Mouse (Mus musculus) gastrocnemius, postnatal 10 days (tissue): ENCODE data around the gene Ccsap. TPM values are rescaled to one million over a fixed set of nuclear protein-coding genes. Genes with fewer than 3 reads are reported as not detected.
"Not testable (repeated sequence)": the region's sequence is repeated elsewhere in the genome, so short reads cannot be mapped to it uniquely, and the experiment has no call there.

Experiments
- DNase-seq: peaks from one replicate; pipeline ENCODE4 v3.0.0; 2021; ENCODE audit warnings: mixed read lengths
- total RNA-seq, 2 experiments: library from RNA; stranded (reverse); gene quantifications; 2 replicates each; pipeline ENCODE4 v1.2.3; 2021

Ccsap gene
- total RNA-seq, 2 experiments from 2014 or later: 1.9 to 2.5 TPM

DNA sequence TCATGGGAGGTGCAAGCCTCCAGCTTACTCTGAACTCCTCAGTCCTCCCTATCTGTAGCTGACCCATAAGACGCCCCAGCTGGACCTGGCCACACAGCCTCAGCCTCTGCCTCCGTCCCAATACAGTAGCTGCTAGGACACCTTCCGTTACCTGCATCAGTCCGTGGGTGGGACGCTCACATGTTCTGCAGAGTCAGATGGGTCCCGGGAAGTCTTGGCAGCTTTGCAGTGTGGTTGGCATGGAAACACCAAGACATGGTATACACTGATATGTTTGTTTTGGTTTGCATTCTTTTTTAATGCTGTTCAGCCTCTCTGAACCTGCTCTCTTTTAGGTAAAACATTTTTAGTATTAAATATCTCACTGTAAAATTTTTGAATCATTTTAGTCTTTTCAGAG, 23.7 kb downstream of the Ccsap start:
- DNase-seq: no peak

GRCm38 (mm10) chr8:123835451-123835850, 24.6 kb downstream of the Ccsap start:
- peak; percentile 63 for DNase-seq

DNA sequence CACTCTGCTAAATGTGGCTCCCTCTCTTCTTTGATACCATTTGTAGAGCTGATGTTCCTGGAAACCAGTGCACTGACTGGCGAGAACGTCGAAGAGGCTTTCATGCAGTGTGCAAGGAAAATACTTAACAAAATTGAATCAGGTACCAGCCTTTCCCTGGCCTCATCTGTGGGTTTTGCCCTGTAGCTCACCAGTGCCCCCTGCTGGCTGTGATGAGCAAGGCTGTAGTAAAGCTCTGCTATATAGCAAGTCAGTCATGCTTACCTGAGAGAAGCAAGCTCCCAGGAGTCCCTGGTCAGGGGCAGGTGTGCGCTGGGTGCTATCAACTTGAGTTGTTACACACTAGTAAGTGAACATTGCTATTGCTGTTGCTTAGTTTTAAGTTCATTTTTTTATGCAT, 27.3 kb downstream of the Ccsap start:
- peak; percentile 63 for DNase-seq

DNA sequence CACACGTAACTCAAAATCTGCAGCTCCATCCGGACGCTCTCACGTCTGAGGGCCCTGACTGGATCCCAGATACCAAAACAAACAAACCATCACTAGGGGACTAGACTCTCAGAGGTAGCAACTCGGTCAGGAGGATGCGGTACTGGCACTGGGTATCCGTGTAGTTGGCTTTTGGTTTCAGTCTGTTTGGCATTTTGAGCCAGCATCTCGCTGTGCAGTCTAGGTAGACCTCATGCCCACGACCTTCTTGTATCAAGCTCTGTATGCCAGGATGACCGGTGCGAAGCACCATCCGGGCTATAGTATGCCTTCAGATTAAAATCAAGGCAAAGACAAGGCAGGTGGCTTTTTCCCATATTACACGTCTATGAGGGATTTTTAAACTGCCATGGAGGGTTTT, 32.5 kb downstream of the Ccsap start:
- DNase-seq: no peak

GRCm38 (mm10) chr8:123826758-123827157, 33.3 kb downstream of the Ccsap start:
- DNase-seq: no peak

- no peak for DNase-seq
Observed at GRCm38 (mm10) chr8:123826001-123826400, 34.0 kb downstream of the Ccsap start.

- DNase-seq: no peak
Observed at GRCm38 (mm10) chr8:123823532-123824123, 36.4 kb downstream of the Ccsap start.

GRCm38 (mm10) chr8:123823111-123823510, 36.9 kb downstream of the Ccsap start:
- DNase-seq: no peak

DNA sequence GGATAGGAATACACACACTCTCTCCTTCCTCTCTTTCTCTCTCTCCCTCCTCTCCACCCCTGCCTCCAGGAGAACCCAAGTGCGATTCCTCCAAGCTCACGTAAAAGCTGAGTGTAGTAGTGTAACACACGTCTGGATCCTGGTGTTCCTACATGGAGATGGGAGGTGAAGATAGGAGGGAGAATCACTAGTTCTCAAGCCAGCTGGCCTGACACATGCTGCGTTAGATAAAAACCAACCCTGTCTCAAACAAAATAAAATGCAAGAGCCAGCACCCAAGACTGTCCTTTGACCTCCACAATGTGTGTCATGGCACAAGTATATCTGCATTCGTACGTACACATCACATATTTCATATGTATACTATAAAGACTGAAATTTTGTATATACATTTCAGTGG, 39.2 kb downstream of the Ccsap start:
- DNase-seq: no peak

DNA sequence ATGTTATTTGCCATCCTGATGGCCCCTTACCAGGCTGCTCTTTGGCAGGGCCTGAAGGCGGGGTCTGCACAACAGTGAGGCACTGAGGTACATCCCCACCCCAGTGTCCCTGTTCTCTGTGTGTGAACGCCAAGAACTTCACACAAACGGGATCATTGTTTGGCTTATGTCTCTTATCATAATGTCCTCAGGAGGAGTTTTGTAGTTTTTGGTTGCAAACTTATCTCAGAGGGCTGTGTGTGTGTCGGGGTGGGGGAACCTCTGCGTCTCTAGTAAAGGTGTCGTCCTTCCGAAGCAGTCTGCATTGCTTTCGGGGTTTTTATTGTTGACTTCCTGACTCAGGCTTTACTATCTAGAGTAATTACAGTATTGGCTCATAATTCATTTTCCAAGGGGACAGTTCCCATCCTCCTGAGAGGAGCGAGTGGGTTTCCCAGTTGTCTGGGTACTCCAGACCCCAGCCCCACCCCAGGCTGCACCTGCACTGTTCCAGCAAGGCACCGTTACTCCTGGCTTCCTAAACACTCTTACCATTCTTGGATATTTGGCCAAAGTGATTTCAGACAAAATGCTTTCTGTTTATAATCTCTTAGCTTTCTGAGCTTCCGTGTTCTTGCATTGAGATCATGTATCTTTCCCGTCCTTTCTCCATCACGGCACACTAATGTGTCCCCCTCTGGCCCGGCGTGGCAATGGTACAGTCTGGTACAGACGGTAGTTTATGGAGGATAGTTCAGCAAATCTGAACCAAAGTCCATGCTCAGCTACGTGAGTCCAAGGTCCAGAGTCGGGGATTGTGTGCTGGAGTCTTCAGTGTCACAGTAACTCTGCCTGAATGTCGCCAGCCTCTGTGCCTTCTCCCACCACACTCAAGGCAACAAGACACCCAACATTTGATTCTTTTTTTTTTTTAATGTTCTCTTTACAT, 40.1 kb downstream of the Ccsap start:
- DNase-seq: no peak

GRCm38 (mm10) chr8:123817747-123818146, 42.3 kb downstream of the Ccsap start:
- DNase-seq: no peak

DNA sequence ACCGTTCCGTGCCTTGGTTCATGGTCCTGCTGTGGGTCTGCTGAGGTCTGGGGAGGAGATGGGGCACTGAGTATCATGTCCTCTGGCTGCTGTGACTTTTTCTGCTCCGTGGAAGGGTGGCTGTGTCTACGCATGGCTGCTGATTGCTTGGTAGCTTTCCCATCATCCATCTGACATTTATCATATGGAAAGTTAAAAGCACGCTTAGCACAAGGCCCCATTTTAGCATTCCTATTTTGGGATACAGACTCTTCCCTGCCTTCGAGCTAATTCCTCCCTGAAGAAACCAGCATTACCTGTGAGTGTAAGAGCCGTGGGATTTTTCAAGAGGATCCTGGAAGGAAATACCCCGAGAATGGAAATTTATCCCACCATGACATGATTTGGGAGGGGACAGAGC, 43.1 kb downstream of the Ccsap start:
- no peak for DNase-seq

DNA sequence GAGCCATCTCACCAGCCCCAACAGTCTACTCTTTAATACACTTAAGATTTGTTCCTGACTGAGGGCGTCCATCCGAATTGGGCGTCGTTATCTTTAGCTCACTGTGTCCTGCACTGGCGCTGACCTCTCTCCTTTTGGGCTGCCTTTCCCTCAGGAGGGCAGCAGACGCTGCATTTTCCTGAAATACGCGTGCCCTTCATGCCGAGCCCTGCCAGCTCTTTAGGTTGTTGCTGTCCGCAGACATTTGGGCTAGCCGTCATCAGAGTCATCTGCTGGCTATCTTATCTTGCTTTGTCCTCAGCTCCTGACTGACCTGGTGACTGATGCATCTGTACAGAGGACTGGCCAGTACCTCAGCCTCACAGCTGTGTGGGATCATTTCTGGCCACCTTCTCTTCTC, 44.7 kb downstream of the Ccsap start:
- no peak for DNase-seq

DNA sequence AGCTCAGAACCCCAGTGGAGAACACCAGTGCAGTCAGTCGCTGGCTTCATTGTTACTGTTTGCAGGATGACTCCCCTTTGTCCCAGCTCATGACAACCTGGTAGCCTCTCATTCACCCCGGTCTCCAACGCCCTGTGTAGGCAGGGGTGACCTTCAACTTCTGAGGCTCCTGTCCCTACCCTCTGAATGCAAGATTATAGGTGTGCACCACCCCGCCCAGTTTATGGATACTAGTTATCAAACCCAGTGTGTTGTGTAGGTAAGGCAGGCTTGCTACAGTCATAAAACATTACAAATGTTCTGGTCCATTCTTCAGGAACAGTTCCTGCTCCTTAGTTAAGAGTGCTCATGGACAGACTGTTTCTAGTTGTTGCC, 46.1 kb downstream of the Ccsap start:
- no peak for DNase-seq

GRCm38 (mm10) chr8:123813173-123813891, 46.7 kb downstream of the Ccsap start:
- no peak for DNase-seq

GRCm38 (mm10) chr8:123812227-123812626, 47.8 kb downstream of the Ccsap start:
- DNase-seq: no peak

GRCm38 (mm10) chr8:123809342-123809741, 50.7 kb downstream of the Ccsap start:
- DNase-seq: not testable (repeated sequence)

DNA sequence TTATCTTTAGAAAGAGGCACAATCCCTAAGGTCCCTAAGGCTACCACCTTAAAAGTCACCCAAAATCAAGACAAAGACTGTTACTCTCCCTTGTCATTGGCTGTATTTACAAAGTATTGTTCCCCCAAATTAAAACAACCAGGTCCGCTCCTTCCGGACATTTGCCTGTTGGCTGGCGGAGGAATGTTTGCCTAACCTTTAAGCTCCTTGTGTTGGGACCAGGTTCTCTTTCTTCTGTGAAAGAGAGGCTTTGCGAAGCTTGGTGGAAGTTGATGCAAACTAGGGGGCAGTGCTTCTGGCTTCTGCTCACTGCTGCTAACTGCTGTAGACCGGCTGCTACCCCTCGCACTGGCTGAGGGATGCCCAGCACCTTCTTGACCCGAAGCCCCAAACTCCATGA, 51.3 kb downstream of the Ccsap start:
- DNase-seq: no peak

DNA sequence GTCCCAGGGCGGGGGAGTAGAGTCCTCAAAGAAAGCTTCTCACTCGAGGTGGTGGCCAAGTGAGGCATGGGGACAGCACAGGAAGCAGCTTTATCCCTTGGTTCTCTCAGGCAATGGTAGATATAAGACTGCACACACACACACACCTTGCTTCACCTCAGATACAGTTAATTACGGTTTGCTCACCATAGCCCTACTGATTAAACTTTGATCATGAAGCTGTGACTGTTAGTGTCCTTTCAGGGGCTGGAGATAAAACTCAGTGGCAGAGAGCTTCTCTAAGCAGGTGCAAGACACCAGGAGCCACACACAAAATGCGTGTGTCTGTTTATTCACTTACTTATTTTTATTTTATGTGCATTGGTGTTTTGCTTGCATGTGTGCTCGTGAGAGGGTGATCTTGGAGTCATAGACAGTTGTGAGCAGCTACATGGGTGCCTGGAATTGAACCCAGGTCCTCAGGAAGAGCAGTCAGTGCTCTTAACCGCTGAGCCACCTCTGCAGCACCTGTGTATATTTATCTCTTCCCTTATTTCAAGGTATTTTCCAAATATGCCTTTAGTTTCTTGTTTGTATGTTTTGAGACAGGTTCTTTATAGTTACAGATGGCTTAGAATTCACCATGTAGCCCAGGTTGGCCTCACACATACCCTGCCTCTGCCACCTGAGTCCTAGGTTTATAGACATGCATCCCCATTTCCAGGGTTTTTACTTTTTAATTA, 52.0 kb downstream of the Ccsap start:
- DNase-seq: no peak

DNA sequence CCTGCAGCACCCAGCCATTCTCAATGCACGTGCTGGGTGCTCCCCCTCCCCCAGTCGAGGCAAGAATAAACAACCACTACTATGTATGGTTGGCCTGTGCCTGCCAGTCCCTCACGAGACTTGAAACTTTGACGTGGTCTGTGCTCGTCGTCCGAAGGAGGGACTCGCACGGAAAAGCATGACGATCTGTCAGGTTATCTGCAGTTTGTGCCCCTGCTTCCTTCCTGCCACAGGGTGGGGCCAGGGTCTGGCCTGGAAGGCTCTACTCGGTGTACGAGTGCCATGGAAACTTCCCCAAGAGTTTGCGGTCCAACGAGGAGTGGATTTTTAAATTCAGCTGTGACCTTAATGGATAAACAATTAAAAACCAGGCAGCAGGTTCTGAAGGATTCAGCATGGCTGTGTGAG, 53.0 kb downstream of the Ccsap start:
- no peak for DNase-seq

DNA sequence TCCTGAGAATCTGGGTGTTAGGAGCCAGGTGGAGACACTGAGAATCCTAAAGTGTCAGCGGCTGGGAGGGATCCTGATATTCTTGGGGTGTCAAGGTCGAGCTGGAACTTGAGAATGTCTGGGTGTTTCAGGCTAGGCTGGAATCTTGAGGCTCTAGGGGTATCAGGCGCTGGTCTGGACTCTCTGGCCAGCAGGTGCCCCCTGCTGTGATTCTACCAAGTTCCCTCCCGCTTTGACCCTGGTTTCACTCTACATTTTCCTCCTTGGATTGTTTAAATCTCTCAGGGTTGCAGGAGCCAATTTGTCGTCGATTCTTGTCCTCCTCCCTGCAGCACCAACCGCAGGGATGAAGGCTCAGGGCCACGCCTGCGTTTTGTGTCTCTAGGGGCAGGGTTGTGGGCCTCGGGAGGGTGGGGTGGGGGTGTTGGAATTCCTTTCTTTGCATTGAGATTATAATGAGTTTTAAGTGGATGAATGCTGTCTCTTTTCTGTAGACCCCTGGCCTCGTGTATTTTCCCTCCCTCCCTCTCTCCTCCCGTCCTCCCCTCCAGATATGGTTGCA, 53.6 kb downstream of the Ccsap start:
- no peak for DNase-seq

DNA sequence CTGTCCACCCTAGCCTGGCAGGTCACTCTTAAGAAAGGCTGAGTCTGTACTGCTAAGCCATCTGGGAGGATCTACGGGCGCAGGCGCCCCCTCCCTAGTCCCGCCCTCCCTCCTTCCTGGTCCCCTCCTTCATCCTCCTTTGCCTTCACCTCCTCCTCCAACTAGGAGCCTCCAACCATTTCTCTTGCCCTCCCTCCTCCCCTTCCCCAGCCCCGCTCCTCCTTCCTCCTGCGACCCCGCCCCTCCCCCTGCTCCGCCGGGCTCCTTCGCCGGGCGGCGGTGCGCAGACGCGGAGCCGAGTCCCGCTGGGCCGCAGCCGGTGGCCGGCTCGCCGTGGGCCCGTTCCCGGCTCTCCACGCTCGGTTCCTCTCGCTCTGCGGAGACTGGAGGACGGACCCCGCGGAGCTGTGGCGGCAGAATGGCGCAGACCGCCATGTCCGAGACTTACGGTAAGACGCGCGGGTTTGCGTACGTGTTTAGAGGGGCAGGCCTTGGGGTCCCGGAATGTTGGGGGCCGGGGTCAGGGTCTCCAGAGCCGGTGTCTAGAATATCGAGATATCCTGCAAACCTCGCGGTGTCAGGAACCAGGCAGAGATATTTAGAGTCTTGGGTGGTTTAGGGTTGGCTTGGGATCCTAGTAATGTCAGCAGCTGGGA, 54.2 kb downstream of the Ccsap start, which contains the start of gene Rab4a:
Gene Rab4a (plus strand): TSS at position 268 of the 656 bp plus-strand sequence.
- DNase-seq: peak; percentile 85
